Mouse (Mus musculus) gastrocnemius, adult 18-20 months (tissue): Measurements from ENCODE around the gene Trp53rka. TPM values are rescaled to one million over a fixed set of nuclear protein-coding genes. Genes with fewer than 3 reads are reported as not detected.
"Not testable (repeated sequence)": the region's sequence is repeated elsewhere in the genome, so short reads cannot be mapped to it uniquely, and the experiment has no call there.

Source experiments
- DNase-seq: peaks from one replicate; pipeline ENCODE4 v3.0.0; 2021; ENCODE audit warnings: low spot score
- long read RNA-seq, 2 experiments: library from polyadenylated mRNA; stranded (forward); transcript quantifications; one replicate each; pipeline ENCODE4 v2.0.0; 2021
- total RNA-seq, 2 experiments: library from RNA; stranded (reverse); gene quantifications; 2 replicates each; pipeline ENCODE4 v1.2.3; 2021

Trp53rka gene
- total RNA-seq = 10 to 100 TPM; 10.2 to 10.7 TPM
- long read RNA-seq, experiment 1, transcript Trp53rka-201 (2 exons, 1,880 nt) = major isoform, 26 of 30 reads
- long read RNA-seq, experiment 1, partial matches to known transcripts = 0 of 30 reads
- long read RNA-seq, experiment 1, other reads (novel, unspliced or antisense) = 4 of 30 reads
- long read RNA-seq, experiment 2, transcript Trp53rka-201 (2 exons, 1,880 nt) = major isoform, 19 of 23 reads
- long read RNA-seq, experiment 2, partial matches to known transcripts = 0 of 23 reads
- long read RNA-seq, experiment 2, other reads (novel, unspliced or antisense) = 3 of 23 reads

DNA sequence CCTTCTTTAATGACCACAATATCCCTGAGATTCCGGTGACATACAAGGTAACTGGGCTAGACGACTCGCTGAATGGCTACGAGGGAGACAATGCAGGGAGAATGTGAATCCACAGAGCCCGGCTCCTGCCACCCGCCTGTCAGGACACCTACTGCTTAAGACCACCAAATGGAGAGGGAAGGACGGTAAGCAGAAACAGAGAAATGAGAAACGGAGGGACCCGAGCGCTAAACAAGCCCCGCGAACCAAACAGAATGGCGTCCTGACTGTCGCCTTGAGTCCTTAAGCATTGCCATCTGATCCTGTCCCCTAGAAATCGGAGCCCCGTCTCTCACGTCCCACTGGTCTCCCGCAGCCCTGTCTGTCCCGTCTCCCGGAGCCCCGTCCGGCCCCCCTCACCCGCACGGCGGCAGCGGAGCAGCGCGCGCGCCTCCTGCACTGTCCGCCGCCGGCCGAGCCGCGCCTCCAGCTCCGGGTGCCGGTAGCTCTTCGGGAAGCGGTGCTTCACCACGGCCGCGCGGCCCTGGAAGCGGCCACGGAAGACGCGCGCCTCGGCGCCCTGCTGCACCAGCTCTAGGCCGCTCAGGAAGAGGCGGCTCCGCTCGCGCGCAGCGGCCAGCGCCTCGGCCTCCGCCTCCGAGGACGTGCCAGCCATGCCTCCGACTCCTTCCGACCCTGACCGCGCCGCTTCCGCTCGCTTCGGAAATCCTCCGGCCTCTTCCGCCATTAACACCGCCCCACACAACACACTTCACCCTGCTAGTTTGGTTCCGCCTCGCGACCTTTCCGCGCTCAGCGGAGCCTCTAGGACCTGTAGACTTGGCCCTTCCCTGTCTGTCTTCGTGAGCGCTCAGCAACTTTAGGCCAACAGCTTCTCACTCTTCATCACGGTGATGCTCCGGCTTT, at the start of gene Trp53rka:
TSS of gene Trp53rka (minus strand) at position 677 of the 906 bp plus-strand sequence.
- peak; percentile 84 for DNase-seq

DNA sequence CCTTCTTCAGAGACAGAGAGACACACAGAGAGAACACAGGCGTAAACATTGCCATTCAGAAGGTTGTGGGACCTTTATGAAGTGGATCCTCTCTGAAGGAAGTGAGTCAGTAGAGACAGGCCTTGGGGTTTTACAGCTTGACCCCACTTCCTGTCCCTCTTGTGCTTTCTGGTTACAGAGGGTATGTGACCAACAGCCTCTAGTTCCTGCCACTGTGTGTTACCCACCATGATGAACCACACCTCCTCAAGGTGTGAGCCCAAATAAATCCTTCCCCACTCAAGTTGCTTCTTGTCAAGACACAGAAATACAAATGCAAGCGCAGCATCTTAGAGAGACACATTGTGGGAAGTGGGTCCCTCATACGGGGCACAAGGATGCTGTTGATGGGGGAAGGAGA, 47.9 kb upstream of the Trp53rka start:
- DNase-seq = no peak

DNA sequence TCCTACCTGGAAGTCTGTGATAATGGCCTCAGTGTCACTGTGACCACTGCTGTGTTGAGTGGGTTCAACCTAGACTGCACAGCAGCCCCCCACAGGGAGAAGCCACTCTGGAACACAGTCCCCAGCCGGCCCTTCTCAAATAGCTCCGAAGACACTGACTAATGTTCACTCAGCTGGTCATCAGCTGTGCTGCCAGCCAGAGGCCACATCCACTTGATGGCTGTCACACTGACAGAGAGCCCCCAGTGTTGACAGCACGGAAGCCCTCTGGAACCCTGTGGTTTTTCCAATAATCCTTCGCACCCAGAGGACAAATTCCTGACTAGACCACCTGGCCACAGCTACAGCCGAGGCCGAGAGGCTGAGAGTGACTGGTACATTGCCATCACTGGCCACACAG, 40.7 kb upstream of the Trp53rka start:
- DNase-seq = no peak

- DNase-seq = peak; percentile 57
Measured at GRCm38 (mm10) chr2:165529106-165529505, 36.0 kb upstream of the Trp53rka start.

DNA sequence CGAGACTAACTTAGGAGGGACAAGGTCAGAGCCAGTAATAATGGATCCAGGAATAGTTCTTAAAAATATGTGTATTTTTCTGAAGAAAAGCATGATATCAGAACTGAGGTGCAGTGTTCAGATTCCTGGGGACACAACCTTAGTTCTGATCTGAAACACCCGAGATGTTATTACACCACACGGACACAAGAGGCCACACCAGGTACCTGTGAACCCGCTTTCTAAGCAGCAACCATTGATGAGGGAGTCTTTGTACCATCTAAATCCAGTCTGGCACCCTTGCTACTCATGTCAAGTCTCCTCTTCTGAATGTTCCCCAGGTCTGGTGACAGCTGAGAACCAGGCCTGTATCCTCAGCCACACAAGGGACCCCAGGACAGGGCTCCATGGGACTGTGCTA, 32.5 kb upstream of the Trp53rka start:
- DNase-seq = no peak

DNA sequence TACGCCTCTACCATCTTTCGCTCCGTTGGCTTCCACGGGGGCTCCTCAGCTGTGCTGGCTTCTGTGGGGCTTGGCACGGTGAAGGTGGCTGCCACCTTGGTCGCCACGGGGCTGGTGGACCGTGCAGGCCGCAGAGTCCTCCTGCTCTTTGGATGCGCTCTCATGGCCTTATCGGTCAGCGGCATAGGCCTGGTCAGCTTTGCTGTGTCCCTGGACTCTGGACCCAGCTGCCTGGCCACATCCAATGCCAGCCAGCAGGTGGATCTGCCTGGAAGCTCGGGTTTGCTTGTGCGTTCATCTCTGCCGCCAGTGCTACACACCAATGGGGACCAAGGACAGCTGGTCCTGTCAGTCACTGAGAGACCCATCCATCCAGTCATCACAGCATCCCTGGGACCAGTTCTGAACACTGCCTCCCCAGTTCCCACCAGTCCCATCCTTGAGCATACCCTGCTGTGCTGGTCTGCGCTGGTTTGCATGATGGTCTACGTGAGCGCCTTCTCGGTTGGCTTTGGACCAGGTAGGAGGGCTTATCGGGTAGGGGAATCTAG, 22.1 kb upstream of the Trp53rka start:
- no peak for DNase-seq

- DNase-seq = no peak
Measured at GRCm38 (mm10) chr2:165512870-165513600, 19.9 kb upstream of the Trp53rka start.

GRCm38 (mm10) chr2:165512426-165512825, 19.3 kb upstream of the Trp53rka start:
- no peak for DNase-seq

GRCm38 (mm10) chr2:165511530-165511929, 18.4 kb upstream of the Trp53rka start:
- DNase-seq = not testable (repeated sequence)

DNA sequence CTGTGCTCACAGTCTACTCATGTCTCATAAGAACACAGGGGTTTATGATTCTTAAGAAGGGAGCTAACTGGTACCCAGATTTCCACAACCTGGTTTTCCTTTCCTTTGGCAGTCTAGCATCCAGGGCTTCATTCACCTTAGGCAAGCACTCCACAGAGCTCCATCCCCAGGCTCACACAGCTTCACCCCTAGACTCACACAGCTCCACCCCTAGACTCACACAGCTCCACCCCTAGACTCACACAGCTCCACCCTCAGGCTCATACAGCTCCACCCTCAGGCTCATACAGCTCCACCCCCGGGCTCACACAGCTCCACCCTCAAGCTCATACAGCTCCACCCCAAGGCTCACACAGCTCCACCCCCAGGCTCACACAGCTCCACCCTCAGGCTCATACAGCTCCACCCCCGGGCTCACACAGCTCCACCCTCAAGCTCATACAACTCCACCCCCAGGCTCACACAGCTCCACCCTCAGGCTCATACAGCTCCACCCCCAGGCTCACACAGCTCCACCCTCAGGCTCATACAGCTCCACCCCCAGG, 17.9 kb upstream of the Trp53rka start:
- not testable (repeated sequence) for DNase-seq

DNA sequence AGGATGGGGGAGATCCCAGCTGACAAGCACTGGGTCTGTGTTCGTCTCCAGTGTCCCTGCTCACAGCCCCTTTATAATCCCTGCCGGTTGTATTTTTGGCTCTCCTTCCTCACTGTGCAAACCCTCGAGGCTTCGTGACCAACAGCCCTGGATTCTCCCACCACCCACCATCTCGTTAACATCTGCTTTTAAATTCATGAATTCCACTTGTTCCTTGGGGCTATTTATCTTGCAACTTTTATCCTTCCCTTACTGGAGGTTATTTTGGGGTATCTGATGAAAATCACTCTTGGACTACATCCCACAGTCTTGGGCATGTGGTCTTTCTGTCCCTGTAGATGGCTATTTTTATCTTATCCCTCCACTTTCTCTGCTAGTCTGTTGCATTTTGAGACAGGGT, 17.3 kb upstream of the Trp53rka start:
- no peak for DNase-seq

DNA sequence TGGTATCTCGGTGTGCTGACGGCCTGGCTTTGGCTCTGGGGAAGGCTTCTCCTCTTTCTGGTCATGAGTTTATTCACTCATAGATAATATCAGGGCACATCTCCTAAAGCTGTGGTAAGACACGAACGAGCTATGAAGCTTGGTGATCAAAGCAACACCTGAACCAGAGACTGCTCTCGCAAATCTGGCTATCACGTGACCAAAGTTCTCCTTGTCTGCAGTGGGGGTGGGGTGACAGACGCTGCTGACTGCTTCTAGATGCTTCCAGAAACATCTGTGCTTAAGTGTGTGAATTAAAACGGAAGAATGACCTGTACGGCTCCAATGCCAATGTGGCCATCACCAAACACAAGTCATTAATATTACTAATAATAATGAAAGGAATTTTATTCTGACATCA, 16.6 kb upstream of the Trp53rka start:
- DNase-seq = no peak

- DNase-seq = peak; percentile 59
Measured at GRCm38 (mm10) chr2:165503259-165504203, 10.4 kb upstream of the Trp53rka start, which contains the start of gene Slc2a10. TSS of gene Slc2a10 (plus strand) at chr2:165503787.

- no peak for DNase-seq
Measured at GRCm38 (mm10) chr2:165498816-165499215, 5.7 kb upstream of the Trp53rka start.

GRCm38 (mm10) chr2:165497706-165498275, 4.7 kb upstream of the Trp53rka start:
- DNase-seq = no peak

GRCm38 (mm10) chr2:165496251-165496650, 3.1 kb upstream of the Trp53rka start:
- peak; percentile 16 for DNase-seq

DNA sequence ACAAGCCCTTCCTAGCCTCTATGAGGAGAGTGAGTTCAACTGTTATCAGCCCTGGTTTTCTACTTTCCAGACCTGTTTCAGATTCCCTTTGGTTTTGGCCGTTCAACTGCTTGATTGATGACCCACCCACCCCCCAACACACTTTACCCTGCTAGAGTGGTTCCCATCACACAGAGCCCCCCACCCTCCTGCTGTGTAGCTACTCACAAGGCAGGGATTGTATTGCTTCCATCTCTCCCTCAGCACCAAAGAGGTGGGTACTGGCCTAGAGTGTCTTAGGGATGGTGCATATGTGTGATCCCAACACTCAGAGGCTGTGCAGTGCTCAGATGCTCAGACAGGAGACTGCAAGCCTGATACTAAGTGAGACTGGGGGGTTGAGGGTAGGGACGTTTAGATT, 1.4 kb upstream of the Trp53rka start:
- no peak for DNase-seq

DNA sequence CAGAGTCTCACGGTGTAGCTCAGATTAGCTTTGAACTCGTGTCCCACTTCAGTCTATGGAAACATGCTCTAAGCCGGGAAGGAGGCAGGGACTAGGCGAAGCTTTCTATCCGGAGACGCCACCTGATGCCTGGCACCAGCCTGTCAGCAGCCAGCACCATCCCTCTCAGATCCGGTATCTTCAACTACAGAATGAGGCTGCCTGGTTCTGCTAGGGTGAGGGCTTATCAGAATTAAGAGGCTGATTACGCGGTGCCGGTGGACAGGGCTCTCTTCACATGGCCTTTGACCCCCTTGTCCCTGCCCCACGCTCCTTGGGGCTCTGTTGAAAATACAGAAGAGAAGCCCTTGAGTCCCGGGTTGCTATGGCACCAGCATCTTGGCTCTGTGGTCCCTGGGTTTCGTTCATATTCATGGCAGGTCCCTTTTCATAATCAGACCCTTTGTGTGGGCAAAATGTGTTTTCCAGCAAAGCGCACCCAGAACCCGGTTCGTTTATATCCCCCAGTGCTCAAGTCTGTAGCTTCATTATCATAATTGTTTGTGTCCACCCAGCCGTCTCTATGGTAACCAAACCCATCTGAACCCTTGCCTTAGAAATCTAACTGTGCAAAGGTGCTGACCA, 575 bp upstream of the Trp53rka start:
- no peak for DNase-seq

DNA sequence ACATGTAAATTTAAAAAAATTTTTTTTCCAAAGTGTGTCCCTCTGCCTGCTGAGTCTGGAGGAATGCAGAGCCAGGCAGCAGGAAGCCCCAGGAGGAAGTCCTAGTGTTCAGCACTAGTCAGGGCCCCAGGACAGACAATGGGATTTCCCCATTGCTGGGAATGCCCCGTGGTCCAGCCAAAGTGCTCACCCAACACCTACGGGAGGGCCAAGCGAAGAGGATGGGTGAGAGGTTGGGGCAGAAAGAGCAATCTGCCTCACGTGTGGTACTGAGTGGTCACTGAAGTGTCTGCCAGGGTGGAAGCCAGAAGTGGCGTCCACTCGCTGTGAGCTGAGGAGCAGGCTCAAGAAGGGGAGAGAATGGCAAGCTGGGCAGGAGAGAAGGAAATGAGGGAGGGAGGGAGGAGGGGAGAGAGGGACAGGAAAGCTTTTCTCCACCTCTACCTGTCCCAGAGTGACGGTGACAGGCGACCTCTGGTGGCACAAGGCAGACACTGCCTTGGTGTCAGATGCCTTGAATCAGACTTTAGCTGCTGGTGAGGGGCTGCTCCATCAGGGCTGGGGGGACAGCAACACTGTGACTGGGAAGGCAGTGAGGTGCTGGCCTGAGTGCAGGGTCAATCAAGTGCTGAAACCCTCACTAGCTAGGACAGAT, 6.1 kb downstream of the Trp53rka start:
- DNase-seq = peak; percentile 22
